Mouse (Mus musculus) kidney, adult 2 months (tissue): ENCODE measurements around the gene Eif3c. TPM values are rescaled to one million over a fixed set of nuclear protein-coding genes. Genes with fewer than 3 reads are reported as not detected.

ENCODE experiments used
- DNase-seq: peaks from one replicate; pipeline ENCODE4 v3.0.0; 2021
- H3K27ac ChIP-seq: fragments of 200-500 bp; 2 replicates; pipeline ENCODE4 v1.5.1; 2012; ENCODE audit warnings: low read depth, low read length, control low read depth, inconsistent platforms; ENCODE audit not compliant: insufficient read depth
- H3K27me3 ChIP-seq: fragments of 200-500 bp; replicated peaks from 2 replicates; pipeline ENCODE4 v1.6.1; 2012; ENCODE audit warnings: mild to moderate bottlenecking, moderate library complexity, low read length, inconsistent platforms; ENCODE audit not compliant: control insufficient read depth, insufficient read depth
- H3K36me3 ChIP-seq: fragments of 200-500 bp; 2 replicates; pipeline ENCODE4 v1.6.1; 2012; ENCODE audit warnings: mild to moderate bottlenecking, moderate library complexity, low read length, inconsistent platforms; ENCODE audit not compliant: control insufficient read depth, insufficient read depth
- H3K4me1 ChIP-seq: fragments of 200-500 bp; 2 replicates; pipeline ENCODE4 v1.6.1; 2011; ENCODE audit warnings: low read length; ENCODE audit not compliant: control insufficient read depth, insufficient read depth
- H3K4me3 ChIP-seq: fragments of 200-500 bp; 2 replicates; pipeline ENCODE4 v1.5.1; 2011; ENCODE audit warnings: mild to moderate bottlenecking, low read depth, low read length, control low read depth; ENCODE audit not compliant: insufficient read depth
- CTCF ChIP-seq: fragments of 200-500 bp; conservative IDR thresholded peaks from 2 replicates; pipeline ENCODE4 v1.5.1; 2011; ENCODE audit warnings: low read depth, mild to moderate bottlenecking, control low read depth, low read length, moderate library complexity, mixed read lengths; ENCODE audit not compliant: insufficient read depth, insufficient read length
- POLR2A ChIP-seq: fragments of 200-500 bp; IDR thresholded peaks from one replicate; pipeline ENCODE4 v1.6.1; 2011; ENCODE audit warnings: low read depth, low read length, control low read depth
- WGBS: fragments of 180-500 bp; shearing (Covaris S2); methylation state at CpG from one replicate; pipeline ENCODE4 v1.1.7; 2018; 5-methylcytosine and 5-hydroxymethylcytosine counted together
- polyA plus RNA-seq: library from polyadenylated mRNA; depleted of rRNA; stranded (reverse); fragments of >200 nt; gene quantifications from 2 replicates; pipeline ENCODE4 v1.2.3, GENCODE M21; 2012; rRNA removed

Eif3c gene
- polyA plus RNA-seq, 1 experiment, result 105 TPM

- under 1% methylated on average over 39 of the region's 40 CpGs for WGBS
- Histone ChIP-seq H3K27ac (peak overlapping the region; percentile 90), H3K4me1 (peaks cover 4% of the 10 kb centered on the region; the same call in 1 of the 2 replicates), H3K4me3 (peak overlapping the region; percentile 99), H3K27me3 (no peaks in the 10 kb centered on the region), H3K36me3 (peaks cover 11% of the 10 kb centered on the region)
- TF ChIP-seq POLR2A (no peak), CTCF (no peak)
- no peak for DNase-seq
Observed at GRCm38 (mm10) chr7:126502751-126503150, 63.5 kb downstream of the Eif3c start.

DNA sequence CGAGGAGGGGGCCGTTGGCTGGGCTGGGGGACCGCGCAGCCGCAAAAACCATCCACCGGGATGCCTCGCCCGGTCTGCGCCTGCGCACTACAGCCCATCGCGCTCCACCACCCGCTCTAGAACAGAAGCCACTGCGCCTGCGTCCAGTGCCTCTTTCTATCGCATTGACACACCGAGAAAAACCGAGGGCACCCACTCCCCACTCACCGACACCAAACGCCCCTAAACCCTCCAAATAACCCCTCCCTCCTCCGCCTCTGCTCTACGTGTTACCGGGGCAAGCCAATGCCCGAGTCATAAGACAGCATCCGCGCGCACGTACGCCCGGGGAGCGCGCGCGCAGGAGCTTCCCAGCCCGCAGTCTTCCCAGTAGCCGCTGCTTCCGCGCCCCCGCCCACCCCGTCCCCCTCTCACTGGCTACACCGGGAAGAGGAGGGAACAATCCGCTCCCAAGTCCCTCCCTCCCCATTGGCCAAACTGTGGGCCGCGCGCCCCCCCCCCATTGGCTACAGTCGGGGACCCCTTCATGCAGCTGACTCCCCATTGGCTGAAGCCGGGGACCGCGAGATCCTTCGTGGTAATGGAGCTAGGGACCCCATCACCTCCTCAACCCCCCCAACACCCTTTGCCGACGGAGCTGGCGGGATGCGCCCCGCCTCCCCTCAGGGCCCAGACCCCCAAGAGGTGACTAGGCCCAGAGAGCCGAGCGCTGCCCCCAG is 64.0 kb downstream of the Eif3c start:
- Histone ChIP-seq H3K27ac (peak overlapping the region; percentile 92), H3K36me3 (peaks cover 12% of the 10 kb centered on the region), H3K27me3 (no peaks in the 10 kb centered on the region), H3K4me3 (peak overlapping the region; percentile 99), H3K4me1 (peaks cover 4% of the 10 kb centered on the region; the same call in 1 of the 2 replicates)
- DNase-seq, result peak; percentile 95
- WGBS, result under 1% methylated on average over 57 of the region's 57 CpGs
- TF ChIP-seq POLR2A (peak; percentile 1), CTCF (no peak)

DNA sequence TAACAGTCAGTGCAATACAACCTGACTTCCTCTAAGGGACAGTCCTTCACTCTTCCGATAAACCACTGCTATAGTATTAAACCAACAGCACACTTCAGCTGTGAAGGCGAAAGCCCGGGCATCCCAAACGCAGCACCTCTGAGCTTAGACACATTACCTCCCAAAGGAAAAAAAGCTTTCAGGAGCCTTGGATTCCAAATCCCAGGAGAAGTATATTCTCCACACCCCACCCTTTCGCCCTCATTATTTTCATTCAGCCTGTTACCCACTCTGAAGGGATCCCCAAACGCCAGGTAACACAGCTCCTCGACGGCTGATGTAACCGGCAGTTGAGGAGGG is 64.6 kb downstream of the Eif3c start:
- 1% methylated on average over 9 of the region's 9 CpGs for WGBS
- peaks cover 12% of the 10 kb centered on the region for H3K36me3 ChIP-seq
- H3K27ac ChIP-seq, result peak overlapping the region; percentile 92
- peaks cover 4% of the 10 kb centered on the region; the same call in 1 of the 2 replicates for H3K4me1 ChIP-seq
- no peak for TF ChIP-seq POLR2A
- no peak for TF ChIP-seq CTCF
- no peak for DNase-seq
- H3K27me3 ChIP-seq, result no peaks in the 10 kb centered on the region
- H3K4me3 ChIP-seq, result peak overlapping the region; percentile 99

- Histone ChIP-seq H3K27ac (no peak overlapping the region), H3K27me3 (no peaks in the 10 kb centered on the region), H3K4me3 (no peak overlapping the region), H3K36me3 (peaks cover 27% of the 10 kb centered on the region), H3K4me1 (peaks cover 4% of the 10 kb centered on the region; the same call in 1 of the 2 replicates)
- DNase-seq, result no peak
- TF ChIP-seq CTCF (no peak), POLR2A (no peak)
- WGBS, result 92% methylated on average over 7 of the region's 7 CpGs
Observed at GRCm38 (mm10) chr7:126499416-126499815, 66.8 kb downstream of the Eif3c start.

DNA sequence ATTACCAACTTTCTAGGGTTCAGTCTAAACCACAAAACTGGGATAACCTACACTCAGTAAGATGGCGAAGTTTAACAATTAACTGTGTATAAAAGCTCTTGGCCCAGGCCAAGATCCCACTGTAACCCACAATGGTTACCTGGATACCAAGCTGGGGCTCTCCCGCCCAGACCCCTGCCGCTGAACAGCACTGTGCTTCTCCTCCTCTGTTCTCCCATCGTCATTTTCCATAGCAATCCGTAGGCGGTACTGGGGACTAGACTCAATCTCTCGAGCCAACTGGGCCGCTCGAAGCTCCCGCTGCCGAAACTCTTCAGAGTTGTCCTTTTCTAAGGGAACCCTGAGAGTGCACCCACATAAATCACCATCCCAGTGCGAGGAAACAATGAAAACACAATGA is 68.2 kb downstream of the Eif3c start:
- 90% methylated on average over 12 of the region's 12 CpGs for WGBS
- no peaks in the 10 kb centered on the region for H3K27me3 ChIP-seq
- TF ChIP-seq CTCF (no peak), POLR2A (no peak)
- DNase-seq, result no peak
- no peak overlapping the region for H3K4me3 ChIP-seq
- no peak overlapping the region for H3K27ac ChIP-seq
- peaks cover 2% of the 10 kb centered on the region; the same call in 1 of the 2 replicates for H3K4me1 ChIP-seq
- H3K36me3 ChIP-seq, result peaks cover 27% of the 10 kb centered on the region

GRCm38 (mm10) chr7:126496475-126496874 is 69.7 kb downstream of the Eif3c start:
- TF ChIP-seq POLR2A (no peak), CTCF (no peak)
- H3K36me3 ChIP-seq, result peaks cover 33% of the 10 kb centered on the region
- H3K27me3 ChIP-seq, result no peaks in the 10 kb centered on the region
- WGBS, result 85% methylated on average over 5 of the region's 5 CpGs
- no peak for DNase-seq
- no peak overlapping the region for H3K4me3 ChIP-seq
- peaks cover 2% of the 10 kb centered on the region; the same call in 1 of the 2 replicates for H3K4me1 ChIP-seq
- no peak overlapping the region for H3K27ac ChIP-seq

Other genes with a start within 250 kb of the Eif3c start
- gene Lat, start 196.8 kb downstream of the Eif3c start, polyA plus RNA-seq, result 1.9 and 11.8 TPM in 2 replicates
- 102 and 168 TPM in 2 replicates for gene Spns1, start 189.0 kb downstream of the Eif3c start, polyA plus RNA-seq
- gene Nfatc2ip, start 169.7 kb downstream of the Eif3c start, polyA plus RNA-seq, result 3.5 and 3.9 TPM in 2 replicates
- gene Cd19, start 151.5 kb downstream of the Eif3c start, polyA plus RNA-seq, result 0.48 and 8.4 TPM in 2 replicates
- 24.7 and 25.7 TPM in 2 replicates for gene Rabep2, start 137.7 kb downstream of the Eif3c start, polyA plus RNA-seq
- 0.35 and 144 TPM in 2 replicates for gene Atp2a1, start 103.3 kb downstream of the Eif3c start, polyA plus RNA-seq
- gene Sh2b1, start 91.0 kb downstream of the Eif3c start, polyA plus RNA-seq, result 62.8 and 71.7 TPM in 2 replicates
- gene Tufm, start 79.0 kb downstream of the Eif3c start, polyA plus RNA-seq, result 219 and 227 TPM in 2 replicates
- 70.6 and 90.5 TPM in 2 replicates for gene Atxn2l, start 63.0 kb downstream of the Eif3c start, polyA plus RNA-seq
- gene Apobr, start 18.5 kb upstream of the Eif3c start, polyA plus RNA-seq, result 1.2 and 1.5 TPM in 2 replicates
- gene Cln3, start 19.4 kb upstream of the Eif3c start, polyA plus RNA-seq, result 117 and 120 TPM in 2 replicates
- gene Il27, start 28.5 kb upstream of the Eif3c start, polyA plus RNA-seq, result 0.13 TPM in 1 of 2 replicates, not detected in the other
- gene Nupr1, start 64.5 kb upstream of the Eif3c start, polyA plus RNA-seq, result 29.2 and 36.4 TPM in 2 replicates
- 28.1 and 34.7 TPM in 2 replicates for gene Sgf29, start 82.9 kb upstream of the Eif3c start, polyA plus RNA-seq
- 29.0 and 30.1 TPM in 2 replicates for gene Sult1a1, start 110.0 kb upstream of the Eif3c start, polyA plus RNA-seq
- gene Bola2, start 129.0 kb upstream of the Eif3c start, polyA plus RNA-seq, result 63.9 and 67.2 TPM in 2 replicates
- 13.1 and 17.2 TPM in 2 replicates for gene Slx1b, start 129.4 kb upstream of the Eif3c start, polyA plus RNA-seq
- 22.7 and 71.6 TPM in 2 replicates for gene Coro1a, start 141.4 kb upstream of the Eif3c start, polyA plus RNA-seq
- 210 and 216 TPM in 2 replicates for gene Mapk3, start 193.2 kb upstream of the Eif3c start, polyA plus RNA-seq
- gene Gdpd3, start 199.9 kb upstream of the Eif3c start, polyA plus RNA-seq, result 58.2 and 61.4 TPM in 2 replicates
- 290 and 371 TPM in 2 replicates for gene Ypel3, start 210.5 kb upstream of the Eif3c start, polyA plus RNA-seq
- gene Tbx6, start 215.1 kb upstream of the Eif3c start, polyA plus RNA-seq, result 2.1 and 2.2 TPM in 2 replicates
- 135 and 145 TPM in 2 replicates for gene Ppp4c, start 226.1 kb upstream of the Eif3c start, polyA plus RNA-seq
- gene Fam57b, start 231.3 kb upstream of the Eif3c start, polyA plus RNA-seq, result 4.2 and 6.3 TPM in 2 replicates